Mouse (Mus musculus) limb, embryonic 12.5 days (tissue): Measurements from ENCODE around the gene Fam53a. TPM values are rescaled to one million over a fixed set of nuclear protein-coding genes. Genes with fewer than 3 reads are reported as not detected.

Experiments used
- ATAC-seq: fragments of 200-750 bp; cut with Nextera tagmentation; 2 replicates; pipeline ENCODE4 v1.8.0; 2017; ENCODE audit warnings: low read depth, moderate TSS enrichment; ENCODE audit not compliant: insufficient number of reproducible peaks, insufficient read depth, low FRiP score, low TSS enrichment
- H3K27ac ChIP-seq: fragments of 300-500 bp; sonication (generic); 2 replicates; pipeline ENCODE4 v1.5.1; 2016; ENCODE audit warnings: mild to moderate bottlenecking, moderate library complexity
- H3K27me3 ChIP-seq: fragments of 300-500 bp; sonication (generic); 2 replicates; pipeline ENCODE4 v1.6.1; 2016; ENCODE audit warnings: mild to moderate bottlenecking, moderate library complexity
- H3K36me3 ChIP-seq: fragments of 300-500 bp; sonication (generic); 2 replicates; pipeline ENCODE4 v1.6.1; 2016; ENCODE audit warnings: mild to moderate bottlenecking, moderate library complexity
- H3K4me1 ChIP-seq: fragments of 300-500 bp; sonication (generic); replicated peaks from 2 replicates; pipeline ENCODE4 v1.6.1; 2016
- H3K4me2 ChIP-seq: fragments of 300-500 bp; sonication (generic); 2 replicates; pipeline ENCODE4 v1.6.1; 2016; ENCODE audit warnings: mild to moderate bottlenecking, moderate library complexity
- H3K4me3 ChIP-seq: fragments of 300-500 bp; sonication (generic); replicated peaks from 2 replicates; pipeline ENCODE4 v1.5.1; 2016; ENCODE audit warnings: mild to moderate bottlenecking
- H3K9ac ChIP-seq: fragments of 300-500 bp; sonication (generic); replicated peaks from 2 replicates; pipeline ENCODE4 v1.6.1; 2016; ENCODE audit warnings: mild to moderate bottlenecking, moderate library complexity
- H3K9me3 ChIP-seq: fragments of 300-500 bp; sonication (generic); 2 replicates; pipeline ENCODE4 v1.6.1; 2016; ENCODE audit warnings: mild to moderate bottlenecking, moderate library complexity
- WGBS: fragments of 180-500 bp; shearing (Covaris S2); methylation state at CpG from one replicate; pipeline ENCODE4 v1.1.7; 2016; 5-methylcytosine and 5-hydroxymethylcytosine counted together
- polyA plus RNA-seq: library from polyadenylated mRNA; unstranded; fragments of >200 nt; fragmentation: Nextera tagmentation; extraction: Ambion mirVana; gene quantifications from 2 replicates; pipeline ENCODE4 v1.2.1, GENCODE M21; 2016

The Fam53a gene
- polyA plus RNA-seq, 1 experiment from 2014 or later = 78.8 TPM

DNA sequence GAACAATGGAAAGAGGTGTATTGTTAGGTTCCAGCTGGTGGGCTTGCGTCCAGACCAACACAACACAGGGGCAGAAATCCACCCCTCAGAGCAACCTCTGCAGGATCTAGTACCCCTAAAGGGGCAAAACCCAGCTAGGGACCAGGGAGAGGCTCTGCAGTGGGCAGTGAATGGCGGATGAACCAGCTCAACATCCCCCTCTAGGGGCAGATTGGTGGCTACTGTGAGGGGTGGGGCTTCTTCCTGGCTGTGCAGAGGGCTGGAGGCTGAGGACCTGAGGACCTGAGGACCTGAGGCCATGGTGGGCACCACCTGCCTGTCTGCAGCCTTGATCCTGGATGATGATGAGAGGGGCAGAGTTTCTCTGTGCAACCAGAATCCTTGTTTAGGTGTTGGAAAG is 35.8 kb downstream of the Fam53a start:
- ATAC-seq = no peak
- WGBS = 40% methylated on average over 2 of the region's 2 CpGs
- H3K27ac ChIP-seq = no peak overlapping the region
- no peak overlapping the region for H3K4me3 ChIP-seq
- no peak overlapping the region for H3K9ac ChIP-seq
- no peaks in the 10 kb centered on the region for H3K9me3 ChIP-seq
- no peaks in the 10 kb centered on the region for H3K4me1 ChIP-seq
- no peaks in the 10 kb centered on the region for H3K27me3 ChIP-seq
- H3K4me2 ChIP-seq = no peak overlapping the region
- H3K36me3 ChIP-seq = peaks cover 10% of the 10 kb centered on the region; the same call in 1 of the 2 replicates

- ATAC-seq = no peak
- no peaks in the 10 kb centered on the region for H3K9me3 ChIP-seq
- H3K27me3 ChIP-seq = peaks cover 8% of the 10 kb centered on the region
- no peak overlapping the region for H3K9ac ChIP-seq
- WGBS = 60% methylated on average over 5 of the region's 5 CpGs
- H3K4me1 ChIP-seq = no peaks in the 10 kb centered on the region
- H3K4me3 ChIP-seq = no peak overlapping the region
- no peaks in the 10 kb centered on the region for H3K36me3 ChIP-seq
- H3K27ac ChIP-seq = no peak overlapping the region
- H3K4me2 ChIP-seq = no peak overlapping the region
These were observed 40.1 kb downstream of the Fam53a start for GRCm38 (mm10) chr5:33589221-33589888.

DNA sequence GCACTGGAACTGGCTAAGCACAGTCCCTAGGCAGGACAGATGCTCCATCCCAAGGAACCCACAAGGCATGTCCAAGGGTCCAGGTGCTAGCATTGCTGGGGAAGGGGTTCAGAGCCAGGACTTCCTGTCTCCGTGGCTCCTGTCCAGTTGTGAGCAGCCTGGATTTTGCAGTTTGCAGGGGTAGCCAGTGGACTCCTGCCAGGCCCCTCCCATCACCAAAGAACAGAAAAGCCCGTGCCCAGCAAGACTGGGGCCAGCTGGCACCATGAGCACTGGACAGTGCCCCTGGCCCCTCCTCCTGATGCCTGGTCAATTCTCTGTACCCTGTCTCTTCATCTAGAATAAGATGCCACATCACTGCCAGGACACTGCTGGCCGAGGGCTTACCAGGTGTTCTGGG is 41.4 kb downstream of the Fam53a start:
- Histone ChIP-seq H3K27me3 (peaks cover 8% of the 10 kb centered on the region), H3K4me3 (no peak overlapping the region), H3K4me2 (no peak overlapping the region), H3K9ac (no peak overlapping the region), H3K36me3 (no peaks in the 10 kb centered on the region), H3K4me1 (no peaks in the 10 kb centered on the region), H3K9me3 (no peaks in the 10 kb centered on the region), H3K27ac (no peak overlapping the region)
- WGBS = 74% methylated on average over 3 of the region's 3 CpGs
- no peak for ATAC-seq

DNA sequence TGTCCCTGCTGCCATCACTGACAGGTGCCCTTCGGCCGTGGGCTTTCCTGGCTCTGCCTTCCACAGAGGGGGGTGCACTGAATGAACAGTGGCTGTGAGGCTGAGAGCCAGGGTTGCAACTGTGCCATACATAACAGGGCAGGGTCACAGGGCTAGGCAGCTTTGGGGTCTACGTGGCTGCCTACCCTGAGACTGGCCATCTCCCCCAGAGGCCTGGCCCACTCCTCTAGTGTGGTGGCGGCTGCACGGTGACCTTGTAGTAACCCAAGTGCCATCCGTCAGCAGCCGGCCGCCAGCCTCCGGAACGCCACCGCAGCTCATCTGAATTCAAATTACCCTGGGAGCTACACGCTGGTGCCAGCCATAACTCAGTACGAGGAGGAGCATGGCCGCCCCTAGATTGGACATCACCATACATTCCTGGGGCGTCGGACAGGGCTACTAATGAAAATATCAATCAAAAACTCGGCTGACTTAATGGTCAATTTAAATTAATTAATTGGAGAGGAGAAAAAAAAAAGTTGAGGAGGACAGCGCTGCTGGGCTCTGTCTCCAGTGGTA is 41.9 kb downstream of the Fam53a start:
- Histone ChIP-seq H3K27me3 (peaks cover 8% of the 10 kb centered on the region), H3K4me3 (no peak overlapping the region), H3K36me3 (no peaks in the 10 kb centered on the region), H3K4me1 (no peaks in the 10 kb centered on the region), H3K9ac (no peak overlapping the region), H3K27ac (no peak overlapping the region), H3K9me3 (no peaks in the 10 kb centered on the region), H3K4me2 (no peak overlapping the region)
- no peak for ATAC-seq
- 77% methylated on average over 18 of the region's 18 CpGs for WGBS

GRCm38 (mm10) chr5:33580336-33580735 is 49.1 kb downstream of the Fam53a start:
- H3K9ac ChIP-seq = no peak overlapping the region
- no peaks in the 10 kb centered on the region for H3K9me3 ChIP-seq

GRCm38 (mm10) chr5:33574207-33574606 is 55.2 kb downstream of the Fam53a start:
- Histone ChIP-seq H3K4me3 (no peak overlapping the region), H3K4me1 (no peaks in the 10 kb centered on the region), H3K36me3 (no peaks in the 10 kb centered on the region), H3K9ac (no peak overlapping the region), H3K27ac (no peak overlapping the region), H3K27me3 (peaks cover 3% of the 10 kb centered on the region), H3K4me2 (no peak overlapping the region), H3K9me3 (no peaks in the 10 kb centered on the region)
- 85% methylated on average over 4 of the region's 4 CpGs for WGBS
- no peak for ATAC-seq

More at GRCm38 (mm10) chr5:33580336-33580735, 49.1 kb downstream of the Fam53a start:
- H3K4me1 ChIP-seq = no peaks in the 10 kb centered on the region
- H3K27me3 ChIP-seq = no peaks in the 10 kb centered on the region
- H3K27ac ChIP-seq = no peak overlapping the region
- no peak for ATAC-seq
- WGBS = 93% methylated on average over 1 of the region's 1 CpGs
- no peaks in the 10 kb centered on the region for H3K36me3 ChIP-seq
- no peak overlapping the region for H3K4me2 ChIP-seq
- H3K4me3 ChIP-seq = no peak overlapping the region

DNA sequence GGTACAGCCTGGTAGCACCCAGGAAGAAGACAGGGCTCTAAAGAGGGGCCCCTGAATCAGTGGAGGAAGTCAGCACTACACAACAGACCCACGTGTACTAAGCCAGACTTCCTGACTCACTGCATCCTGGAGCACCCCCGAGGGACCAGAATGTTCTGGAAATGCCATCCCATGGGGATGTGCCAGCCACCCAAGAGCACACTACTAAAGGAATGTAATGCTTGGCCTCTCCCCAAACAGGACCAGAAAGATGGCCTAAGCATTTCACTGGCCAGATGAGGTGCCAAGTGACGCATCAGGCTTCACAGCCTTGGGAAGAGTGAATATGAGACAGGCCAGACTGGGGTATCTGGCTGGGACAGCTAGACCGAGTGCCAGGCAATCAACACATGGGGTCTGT is 63.5 kb downstream of the Fam53a start:
- WGBS = 82% methylated on average over 4 of the region's 4 CpGs
- no peak overlapping the region for H3K27ac ChIP-seq
- no peak for ATAC-seq
- 0 out of 2 replicates have a peak, but pooled peaks cover 5% of the 10 kb centered on the region for H3K4me1 ChIP-seq
- H3K36me3 ChIP-seq = no peaks in the 10 kb centered on the region
- H3K9me3 ChIP-seq = no peaks in the 10 kb centered on the region
- H3K4me2 ChIP-seq = no peak overlapping the region
- peaks cover 8% of the 10 kb centered on the region; the same call in 1 of the 2 replicates for H3K27me3 ChIP-seq
- no peak overlapping the region for H3K4me3 ChIP-seq
- no peak overlapping the region for H3K9ac ChIP-seq

DNA sequence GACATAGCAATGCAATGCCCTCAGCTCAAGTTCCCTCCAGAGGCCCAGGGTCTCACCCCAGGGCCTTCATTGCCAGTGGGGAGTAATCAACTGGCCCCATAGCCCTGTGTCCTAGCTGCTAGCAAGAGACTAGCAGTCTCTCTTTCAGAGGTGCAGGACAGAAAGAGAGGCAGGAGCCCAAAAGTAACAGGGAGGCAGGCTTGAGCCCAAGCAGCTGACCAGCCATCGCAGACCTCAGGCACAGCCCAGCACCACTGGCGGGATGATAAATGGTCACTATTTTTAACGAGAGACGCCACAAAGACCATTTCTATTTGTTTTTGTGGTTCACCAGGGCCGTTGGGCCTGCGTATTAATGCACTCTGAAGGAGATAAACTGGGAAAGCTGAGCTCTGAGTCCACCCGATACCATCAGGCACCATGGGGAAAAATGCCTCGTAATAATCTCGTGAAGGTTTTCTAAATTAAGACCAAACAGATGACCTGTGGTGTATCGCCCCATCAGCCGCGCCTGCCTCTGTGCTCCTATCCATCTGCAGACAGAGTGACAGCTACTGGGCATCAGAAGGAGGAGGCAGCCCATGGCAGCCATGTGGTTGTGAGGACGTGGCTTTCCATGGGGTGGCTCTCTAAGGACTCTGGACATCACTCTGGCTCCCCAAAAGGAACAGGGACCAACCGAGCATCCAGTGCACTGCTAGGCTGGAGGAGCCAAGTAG is 73.0 kb downstream of the Fam53a start:
- Histone ChIP-seq H3K9me3 (no peaks in the 10 kb centered on the region), H3K4me3 (no peak overlapping the region), H3K36me3 (no peaks in the 10 kb centered on the region), H3K27me3 (peaks cover 8% of the 10 kb centered on the region; the same call in 1 of the 2 replicates), H3K4me1 (no peaks in the 10 kb centered on the region), H3K4me2 (no peak overlapping the region), H3K27ac (no peak overlapping the region), H3K9ac (no peak overlapping the region)
- WGBS = 63% methylated on average over 14 of the region's 14 CpGs
- no peak for ATAC-seq

Other genes with a start within 250 kb of the Fam53a start
- gene Nkx1-1, start 195.7 kb downstream of the Fam53a start, polyA plus RNA-seq = not detected in 2 replicates
- 0.46 and 0.74 TPM in 2 replicates for gene Gm9903, start 290 bp upstream of the Fam53a start, polyA plus RNA-seq
- gene Slbp, start 22.9 kb upstream of the Fam53a start, polyA plus RNA-seq = 307 and 311 TPM in 2 replicates
- gene Tacc3, start 28.5 kb upstream of the Fam53a start, polyA plus RNA-seq = 258 and 275 TPM in 2 replicates
- 41.9 and 42.8 TPM in 2 replicates for gene Tmem129, start 28.8 kb upstream of the Fam53a start, polyA plus RNA-seq
- gene Fgfr3, start 92.0 kb upstream of the Fam53a start, polyA plus RNA-seq = 24.5 and 28.0 TPM in 2 replicates
- 55.7 and 56.6 TPM in 2 replicates for gene Letm1, start 153.2 kb upstream of the Fam53a start, polyA plus RNA-seq
- gene Nsd2, start 191.1 kb upstream of the Fam53a start, polyA plus RNA-seq = 69.6 and 70.5 TPM in 2 replicates